Mouse (Mus musculus) kidney, adult 2 months (tissue): ENCODE measurements around the gene Bcr.

Experiments used
- CTCF ChIP-seq: fragments of 200-500 bp; conservative IDR thresholded peaks from 2 replicates; pipeline ENCODE4 v1.5.1; 2011; ENCODE audit warnings: low read depth, mild to moderate bottlenecking, control low read depth, low read length, moderate library complexity, mixed read lengths; ENCODE audit not compliant: insufficient read depth, insufficient read length
- POLR2A ChIP-seq: fragments of 200-500 bp; IDR thresholded peaks from one replicate; pipeline ENCODE4 v1.6.1; 2011; ENCODE audit warnings: low read depth, low read length, control low read depth

GRCm38 (mm10) chr10:75026491-75026890 is 33.9 kb upstream of the Bcr start:
- TF ChIP-seq CTCF (no peak), POLR2A (no peak)
